Mouse (Mus musculus): ENCODE results near the gene Kmt2d.

DNA sequence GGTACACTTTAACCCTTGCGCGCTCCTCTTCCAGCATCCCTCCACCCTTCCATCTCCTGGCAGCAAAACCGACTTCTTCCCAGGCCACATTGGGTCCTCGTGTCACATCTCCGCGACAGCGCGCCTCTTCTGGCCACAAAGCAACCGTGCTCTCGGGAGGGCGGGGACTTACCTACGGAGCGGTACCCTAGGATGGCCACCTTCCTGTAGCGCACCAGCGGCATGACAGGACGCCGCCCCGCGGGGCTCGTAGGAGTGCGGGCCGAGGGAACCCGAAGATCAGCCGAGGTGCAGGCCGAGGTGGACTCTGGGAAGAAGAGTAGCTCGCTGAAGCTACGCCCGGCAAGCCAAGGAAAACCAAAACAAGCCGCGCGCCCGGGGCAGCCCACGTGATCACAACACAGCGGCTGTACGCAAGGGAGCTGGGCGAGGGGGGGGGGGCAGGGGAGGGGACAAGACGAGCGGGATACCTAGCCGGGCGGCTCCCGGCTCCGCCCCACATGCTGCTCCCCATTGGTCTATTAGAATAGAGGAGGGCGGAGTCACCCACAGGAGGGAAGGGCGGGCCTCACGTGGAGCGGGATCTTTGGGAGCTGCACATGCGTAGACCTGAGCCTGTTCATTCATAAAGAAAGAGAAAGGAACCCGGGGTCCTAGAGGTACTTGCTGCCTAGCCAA is 10.1 kb upstream of the Kmt2d start:
- 0 out of 2 replicates have a peak, but pooled peaks have one; percentile 4 for TF ChIP-seq POLR2A (IDR thresholded peaks at IDR 0.05; ENCODE audit: borderline replicate concordance, extremely low read depth, insufficient read depth, insufficient read length, poor library complexity, severe bottlenecking)
- peak; percentile 0; the same call in 1 of the 2 replicates for TF ChIP-seq CTCF (IDR thresholded peaks at IDR 0.05; ENCODE audit: borderline replicate concordance, extremely low read depth, insufficient read depth, insufficient read length)

Data from brain, embryonic 14.5 days (tissue).